Mouse (Mus musculus) heart, adult 2 months (tissue): Measurements from ENCODE around the gene Nup54.

Source experiments
- CTCF ChIP-seq: fragments of 200-600 bp; IDR thresholded peaks from 2 replicates; pipeline ENCODE4 v1.8.1; 2022; ENCODE audit warnings: antibody characterized with exemption, mild to moderate bottlenecking, moderate library complexity
- POLR2A ChIP-seq: fragments of 200-500 bp; IDR thresholded peaks from 2 replicates; pipeline ENCODE4 v1.6.1; 2011; ENCODE audit warnings: mild to moderate bottlenecking, low read depth, low read length, control low read depth; ENCODE audit not compliant: insufficient read depth

GRCm38 (mm10) chr5:92472863-92473262 lies 37.8 kb upstream of the Nup54 start:
- TF ChIP-seq CTCF (no peak), POLR2A (no peak)
